18 mouse cellular contexts compared by ENCODE assay signal in genomic region chr10:99841167-99841843, GRCm38 (mm10).
DNase-seq lines count a peak whose midpoint lies in the region; ATAC-seq lines count a peak whose summit lies in the region.
"Had no signal": no experiment of that assay in that cellular context is flagged by ENCODE, and none has a peak within 500 bp of the region (broad histone marks: within the 10 kb centered on the region; RNA-seq: fewer than 3 reads in every experiment).

No protein-coding gene starts in this region.

- H3K4me1 ChIP-seq in midbrain, embryonic 11.5 days (ENCODE audit: control insufficient read depth, insufficient read depth, low read length): no peaks in the 10 kb centered on the region
- H3K4me1 ChIP-seq in midbrain, embryonic 14.5 days (ENCODE audit: control insufficient read depth, insufficient read depth, low read length): no peaks in the 10 kb centered on the region
- peaks cover 15% of the 10 kb centered on the region; the same call in 1 of the 2 replicates for H3K4me1 ChIP-seq in brown adipose tissue, adult 24 weeks (ENCODE audit: control insufficient read depth, insufficient read depth, insufficient read length, low read length)
- H3K4me1 ChIP-seq: midbrain, embryonic 12.5 days had no signal

- DNase-seq in heart, adult 11 months: peak; percentile 88
- no peak for DNase-seq in heart, postnatal 25 days (ENCODE audit: low spot score)
- DNase-seq in midbrain, embryonic 11.5 days (ENCODE audit: low spot score, missing footprints): peak; percentile 75
- no peak for DNase-seq in midbrain, embryonic 14.5 days
- DNase-seq in lung, postnatal 36 days: peak; percentile 68
- no peak for DNase-seq in thymus, postnatal 0 days (ENCODE audit: low spot score)
- DNase-seq in cerebellum, adult 11 months: no peak
- DNase-seq: cerebellum, adult 2 months; embryo, embryonic 11 days; forebrain, postnatal 0 days; gastrocnemius, postnatal 36 days; right cerebral cortex, postnatal 25 days; thymus, adult 2 months had no signal

- 86% methylated on average over 10 of the region's 10 CpGs for WGBS in midbrain, embryonic 11.5 days
- WGBS in midbrain, embryonic 14.5 days: 90% methylated on average over 10 of the region's 10 CpGs

- no peak overlapping the region for H3K27ac ChIP-seq in midbrain, embryonic 11.5 days (ENCODE audit: low read depth, low read length)
- no peak overlapping the region for H3K27ac ChIP-seq in midbrain, embryonic 14.5 days (replicated peaks; ENCODE audit: low read depth, low read length)
- peak overlapping the region; percentile 98 for H3K27ac ChIP-seq in brown adipose tissue, adult 24 weeks (replicated peaks; ENCODE audit: low read depth, low read length)
- H3K27ac ChIP-seq: hindbrain, postnatal 0 days; left cerebral cortex, adult 2 months; limb, embryonic 13.5 days; midbrain, embryonic 12.5 days had no signal

- H3K4me3 ChIP-seq in midbrain, embryonic 11.5 days (ENCODE audit: low read depth, low read length): no peak overlapping the region
- no peak overlapping the region for H3K4me3 ChIP-seq in midbrain, embryonic 14.5 days (replicated peaks; ENCODE audit: low read depth, low read length)
- no peak overlapping the region for H3K4me3 ChIP-seq in brown adipose tissue, adult 24 weeks (ENCODE audit: insufficient read depth, low read depth, low read length)
- H3K4me3 ChIP-seq: left cerebral cortex, adult 2 months; limb, embryonic 13.5 days; midbrain, embryonic 12.5 days had no signal

- no peaks in the 10 kb centered on the region for H3K36me3 ChIP-seq in midbrain, embryonic 11.5 days (ENCODE audit: control insufficient read depth, insufficient read depth, low read length)
- H3K36me3 ChIP-seq in midbrain, embryonic 14.5 days (ENCODE audit: control insufficient read depth, insufficient read depth, low read length): no peaks in the 10 kb centered on the region
- H3K36me3 ChIP-seq: limb, embryonic 13.5 days; midbrain, embryonic 12.5 days had no signal

- intact Hi-C loops in heart, postnatal 25 days (cut with DNase I): loop anchor here (2.0 to 5.0 kb wide), 6 partner anchors 71 to 331 kb away; no protein-coding TSS in a partner anchor

- no peak overlapping the region for H3K4me2 ChIP-seq in midbrain, embryonic 11.5 days
- H3K4me2 ChIP-seq in midbrain, embryonic 14.5 days (ENCODE audit: low read length): no peak overlapping the region
- H3K4me2 ChIP-seq: limb, embryonic 13.5 days; midbrain, embryonic 12.5 days had no signal

- ATAC-seq in midbrain, embryonic 11.5 days (ENCODE audit: low FRiP score): no peak
- no peak for ATAC-seq in midbrain, embryonic 14.5 days (ENCODE audit: low FRiP score, low TSS enrichment)
- ATAC-seq: forebrain, postnatal 0 days; hindbrain, postnatal 0 days had no signal

- no peak overlapping the region for H3K9ac ChIP-seq in midbrain, embryonic 11.5 days (ENCODE audit: low read length)
- no peak overlapping the region for H3K9ac ChIP-seq in midbrain, embryonic 14.5 days (replicated peaks; ENCODE audit: low read length)
- H3K9ac ChIP-seq: forebrain, postnatal 0 days; limb, embryonic 13.5 days; midbrain, embryonic 12.5 days had no signal

- no peaks in the 10 kb centered on the region for H3K9me3 ChIP-seq in midbrain, embryonic 11.5 days (ENCODE audit: control insufficient read depth, low read length)
- no peaks in the 10 kb centered on the region for H3K9me3 ChIP-seq in midbrain, embryonic 14.5 days (ENCODE audit: control insufficient read depth, low read length)
- H3K9me3 ChIP-seq: limb, embryonic 13.5 days; midbrain, embryonic 12.5 days had no signal

- no peaks in the 10 kb centered on the region for H3K27me3 ChIP-seq in midbrain, embryonic 11.5 days (ENCODE audit: control insufficient read depth, insufficient read depth, low read length)
- H3K27me3 ChIP-seq in midbrain, embryonic 14.5 days (ENCODE audit: control insufficient read depth, insufficient read depth, low read length): no peaks in the 10 kb centered on the region
- H3K27me3 ChIP-seq: limb, embryonic 13.5 days; midbrain, embryonic 12.5 days had no signal

Comparison
In these comparisons a context has a peak if more than half of its experiments do, and no peak if none do; other contexts are left out.
1. DNase-seq: peak in heart, adult 11 months (single experiment), midbrain, embryonic 11.5 days (single experiment) and lung, postnatal 36 days (single experiment); none in heart, postnatal 25 days (single experiment), midbrain, embryonic 14.5 days (single experiment), thymus, postnatal 0 days (single experiment) and cerebellum, adult 11 months (single experiment).